Mouse (Mus musculus): ENCODE results near the gene Olfr1350.
"Not testable (repeated sequence)": the region's sequence is repeated elsewhere in the genome, so short reads cannot be mapped to it uniquely, and the experiment has no call there.

The Olfr1350 gene

DNA sequence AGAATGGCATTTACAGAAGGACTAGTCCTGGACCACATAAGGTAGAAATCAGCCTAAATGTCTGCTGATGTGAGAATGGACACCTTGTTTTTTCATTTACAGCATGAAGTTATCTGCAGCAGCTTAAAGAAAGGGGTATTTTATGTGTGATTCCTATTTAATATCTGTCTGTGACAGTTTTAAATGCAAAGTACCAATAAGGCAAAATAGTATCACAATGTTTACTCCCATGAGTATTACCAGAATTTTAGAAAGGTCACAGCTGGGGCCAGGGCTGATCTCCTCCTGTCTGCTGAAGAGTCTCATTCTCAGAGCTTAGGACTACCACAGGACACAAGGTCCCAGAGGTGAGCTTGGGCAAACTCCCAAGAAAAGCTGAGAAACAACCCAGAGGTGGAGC, at the start of gene Olfr1350:
TSS of gene Olfr1350 (plus strand) at position 301 of the 400 bp plus-strand sequence.
- DNase-seq (ENCODE audit: low spot score): no peak

DNA sequence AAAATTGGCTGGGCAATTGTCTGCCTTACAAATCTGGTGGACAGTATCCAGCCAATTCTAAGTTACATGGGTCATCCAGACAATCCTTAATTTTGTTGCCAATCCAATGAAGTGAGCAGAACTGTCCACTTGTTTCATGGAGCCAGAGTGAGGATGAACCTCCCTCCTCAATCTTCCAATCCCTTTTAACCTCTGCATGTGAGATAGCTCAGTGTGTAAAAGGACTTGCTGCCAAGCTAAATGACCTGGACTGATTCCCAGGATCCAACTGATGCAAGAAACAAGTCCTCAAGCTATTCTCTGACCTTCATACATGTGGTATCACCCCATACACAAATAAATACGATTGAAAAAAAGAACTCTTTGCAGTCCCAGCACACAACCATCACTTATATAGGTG, 43.0 kb upstream of the Olfr1350 start:
- no peak for DNase-seq (ENCODE audit: low spot score)

DNA sequence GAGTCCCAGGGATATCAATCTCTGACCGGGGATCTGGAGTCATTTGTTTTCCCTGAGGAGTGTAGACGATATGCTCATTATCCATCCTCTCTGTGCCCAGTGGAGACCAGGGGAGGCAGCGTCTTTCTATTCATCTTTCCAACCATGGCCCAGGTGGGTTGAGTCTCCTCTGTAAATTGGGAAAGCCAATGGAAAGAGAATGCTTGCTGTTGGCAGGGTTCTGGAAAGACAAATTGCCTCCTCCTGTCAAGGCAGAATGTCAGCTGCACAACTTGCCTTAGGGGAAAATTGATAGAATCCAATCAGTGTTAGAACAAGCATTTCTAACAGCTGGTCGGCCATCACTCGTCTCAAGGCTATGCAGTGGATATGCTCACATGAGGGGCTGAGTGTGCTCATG, 41.8 kb upstream of the Olfr1350 start, which contains the start of gene Olfr1349:
TSS of gene Olfr1349 (minus strand) at position 101 of the 400 bp plus-strand sequence.
- no peak for DNase-seq (ENCODE audit: low spot score)

DNA sequence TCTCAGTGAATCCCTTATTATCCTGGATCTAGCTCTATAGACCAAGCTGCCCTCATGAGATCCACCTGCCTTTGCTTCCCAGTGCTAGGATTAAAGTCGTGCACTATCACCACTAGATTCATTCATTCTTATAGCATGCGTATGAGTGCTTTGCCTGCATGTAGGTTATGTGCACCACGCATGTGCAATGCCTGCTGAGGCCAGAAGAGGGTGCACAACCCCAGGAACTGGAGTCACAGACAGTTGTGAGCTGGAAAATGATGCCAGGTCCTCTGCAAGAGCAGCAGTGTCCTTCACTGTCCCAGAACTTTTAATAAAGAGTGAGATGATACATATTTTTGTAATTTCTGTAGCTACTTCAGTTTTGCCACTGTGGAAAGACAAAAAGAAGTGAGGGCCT, 39.6 kb upstream of the Olfr1350 start:
- DNase-seq (ENCODE audit: low spot score): no peak

DNA sequence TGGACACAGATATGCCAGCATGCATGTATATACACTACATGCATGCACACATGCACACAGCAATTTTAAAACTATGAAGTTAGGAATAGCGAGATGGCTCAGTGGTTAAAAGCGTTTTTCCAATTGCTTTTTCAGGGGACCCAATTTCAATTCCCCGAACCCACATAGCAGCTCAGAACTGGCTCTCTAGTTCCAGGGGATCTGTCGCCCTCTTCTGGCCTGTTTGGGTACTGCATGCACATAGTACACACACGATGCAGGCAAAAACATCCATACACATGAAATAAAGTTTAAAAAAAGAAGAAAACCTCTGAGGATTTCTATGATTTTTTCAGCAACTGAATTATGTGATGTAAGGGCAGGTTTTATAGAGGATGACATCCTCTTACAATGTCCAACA, 38.5 kb upstream of the Olfr1350 start:
- DNase-seq (ENCODE audit: low spot score): peak; percentile 32

DNA sequence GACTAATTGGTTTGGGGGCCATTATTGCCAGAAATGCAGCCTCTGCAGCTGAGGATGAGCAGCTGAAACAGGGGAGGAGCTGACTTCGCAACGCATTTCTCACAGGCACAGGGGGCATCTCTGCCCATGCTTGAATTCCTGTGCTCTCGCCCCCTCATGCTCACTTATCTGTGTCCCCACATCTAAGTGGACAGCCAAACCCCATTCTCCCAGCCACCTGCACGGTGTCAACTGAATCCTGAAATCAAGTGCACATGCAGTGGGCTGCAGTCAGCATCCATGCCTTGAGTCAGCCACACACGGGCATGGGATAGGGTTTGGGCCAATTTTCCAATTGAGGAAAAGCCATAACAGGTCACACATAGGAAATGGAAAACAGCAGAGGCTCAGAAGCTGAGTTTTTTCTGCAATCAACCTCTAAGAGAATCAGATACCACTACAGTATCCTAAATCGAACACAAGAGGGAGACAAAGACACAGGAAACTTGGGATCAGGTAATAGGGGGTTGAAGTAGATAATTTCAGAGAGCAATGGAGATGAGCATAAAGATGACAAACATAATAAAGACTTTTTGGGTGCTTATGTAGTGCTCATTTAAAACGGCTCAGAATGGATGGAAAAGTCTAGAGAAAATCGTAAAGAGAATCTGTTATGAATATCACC, 21.6 kb downstream of the Olfr1350 start:
- no peak for DNase-seq (ENCODE audit: low spot score)

DNA sequence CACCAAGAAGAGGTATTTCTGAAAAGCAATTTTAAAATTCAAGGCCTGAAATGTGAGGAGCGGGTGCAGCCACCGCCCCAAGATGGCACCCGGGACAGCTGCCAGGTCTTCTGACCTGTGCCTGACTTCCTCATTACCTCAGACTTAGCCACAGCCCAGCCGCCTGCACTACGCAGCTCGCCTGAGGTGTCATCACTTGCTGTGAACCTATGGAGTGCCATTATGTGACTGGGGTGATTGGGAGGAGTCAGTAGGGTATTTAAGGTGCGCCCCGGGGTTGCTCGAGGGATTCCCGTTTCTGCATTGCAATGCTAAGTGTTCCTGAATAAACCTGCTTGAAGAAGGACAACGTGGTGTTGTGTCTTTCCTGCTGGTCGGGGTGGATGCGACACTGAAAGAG, 24.1 kb downstream of the Olfr1350 start:
- DNase-seq (ENCODE audit: low spot score): not testable (repeated sequence)

DNA sequence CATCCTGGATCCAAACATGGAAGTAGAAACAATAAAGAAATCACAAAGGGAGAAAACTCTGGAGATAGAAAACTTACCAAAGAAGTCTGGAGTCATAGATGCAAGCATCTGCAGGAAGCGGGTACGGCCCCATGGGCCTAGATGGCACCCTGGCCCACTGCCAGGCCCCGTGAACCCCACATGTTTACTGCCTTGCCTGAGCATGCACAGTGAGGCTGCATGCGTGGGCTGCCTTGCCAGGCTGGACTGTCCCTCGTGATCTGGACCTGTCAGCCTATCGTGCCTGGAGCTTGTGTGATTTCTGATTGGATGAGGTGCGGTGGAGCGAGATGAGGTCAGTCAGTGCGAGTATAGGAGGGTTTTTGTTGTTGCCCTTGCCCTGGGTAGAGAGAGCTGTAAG, 38.7 kb downstream of the Olfr1350 start:
- DNase-seq (ENCODE audit: low spot score): no peak

Measured in testis, postnatal 14 days (tissue).